Mouse (Mus musculus) E14TG2a.4 (cell line): Measurements from ENCODE around the gene Hmmr.
"Not testable (repeated sequence)": the region's sequence is repeated elsewhere in the genome, so short reads cannot be mapped to it uniquely, and the experiment has no call there.

ENCODE experiments used
- H3K27me3 ChIP-seq: 2 replicates; pipeline ENCODE4 v1.6.1; 2014; ENCODE audit warnings: low read length, control low read depth; ENCODE audit not compliant: insufficient read depth
- H3K36me3 ChIP-seq: 2 replicates; pipeline ENCODE4 v1.6.1; 2014; ENCODE audit warnings: low read length, control low read depth; ENCODE audit not compliant: insufficient read depth
- H3K4me1 ChIP-seq: replicated peaks from 2 replicates; pipeline ENCODE4 v1.6.1; 2014; ENCODE audit warnings: low read depth, low read length, control low read depth
- H3K4me3 ChIP-seq: replicated peaks from 2 replicates; pipeline ENCODE4 v1.5.1; 2014; ENCODE audit warnings: mild to moderate bottlenecking, low read length
- H3K9me3 ChIP-seq: 2 replicates; pipeline ENCODE4 v1.6.1; 2014; ENCODE audit warnings: low read length, control low read depth
- CTCF ChIP-seq: conservative IDR thresholded peaks from 2 replicates; pipeline ENCODE4 v1.5.1; 2014; ENCODE audit warnings: low read length
- NANOG ChIP-seq: IDR thresholded peaks from 2 replicates; pipeline ENCODE4 v1.6.1; 2014; ENCODE audit warnings: borderline replicate concordance, low read length, mixed read lengths
- POU5F1 ChIP-seq: IDR thresholded peaks from 2 replicates; pipeline ENCODE4 v1.6.1; 2014; ENCODE audit warnings: low read length, borderline replicate concordance

Gene Hmmr

GRCm38 (mm10) chr11:40718324-40718723, 14.9 kb downstream of the Hmmr start:
- TF ChIP-seq POU5F1, result no peak
- no peak for TF ChIP-seq NANOG
- no peak for TF ChIP-seq CTCF
- Histone ChIP-seq H3K27me3 (no peaks in the 10 kb centered on the region), H3K36me3 (peaks cover 98% of the 10 kb centered on the region), H3K9me3 (no peaks in the 10 kb centered on the region), H3K4me3 (no peak overlapping the region), H3K4me1 (peaks cover 7% of the 10 kb centered on the region; the same call in 1 of the 2 replicates)

GRCm38 (mm10) chr11:40715524-40715923, 17.7 kb downstream of the Hmmr start:
- H3K9me3 ChIP-seq, result no peaks in the 10 kb centered on the region
- peaks cover 98% of the 10 kb centered on the region for H3K36me3 ChIP-seq
- H3K4me3 ChIP-seq, result no peak overlapping the region
- H3K4me1 ChIP-seq, result peaks cover 7% of the 10 kb centered on the region; the same call in 1 of the 2 replicates
- H3K27me3 ChIP-seq, result no peaks in the 10 kb centered on the region
- TF ChIP-seq CTCF (peak; percentile 49), POU5F1 (no peak)

GRCm38 (mm10) chr11:40713858-40714257, 19.4 kb downstream of the Hmmr start:
- no peak overlapping the region for H3K4me3 ChIP-seq
- peaks cover 7% of the 10 kb centered on the region; the same call in 1 of the 2 replicates for H3K4me1 ChIP-seq
- no peaks in the 10 kb centered on the region for H3K9me3 ChIP-seq
- peaks cover 98% of the 10 kb centered on the region for H3K36me3 ChIP-seq
- no peaks in the 10 kb centered on the region for H3K27me3 ChIP-seq
- no peak for TF ChIP-seq NANOG
- no peak for TF ChIP-seq POU5F1
- no peak for TF ChIP-seq CTCF

DNA sequence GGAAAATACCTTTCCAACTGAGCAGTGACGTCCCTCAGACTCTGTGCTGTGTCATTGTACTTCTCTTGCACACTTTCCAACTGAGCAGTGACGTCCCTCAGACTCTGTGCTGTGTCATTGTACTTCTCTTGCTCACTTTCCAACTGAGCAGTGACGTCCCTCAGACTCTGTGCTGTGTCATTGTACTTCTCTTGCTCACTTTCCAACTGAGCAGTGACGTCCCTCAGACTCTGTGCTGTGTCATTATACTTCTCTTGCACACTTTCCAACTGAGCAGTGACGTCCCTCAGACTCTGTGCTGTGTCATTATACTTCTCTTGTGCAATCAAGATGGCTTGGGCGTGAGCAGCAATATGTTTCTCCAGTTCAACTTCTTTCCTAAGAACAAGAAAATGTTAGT, 23.3 kb downstream of the Hmmr start:
- not testable (repeated sequence) for H3K9me3 ChIP-seq, H3K4me1 ChIP-seq, H3K27me3 ChIP-seq, H3K4me3 ChIP-seq
- peaks cover 97% of the 10 kb centered on the region for H3K36me3 ChIP-seq

DNA sequence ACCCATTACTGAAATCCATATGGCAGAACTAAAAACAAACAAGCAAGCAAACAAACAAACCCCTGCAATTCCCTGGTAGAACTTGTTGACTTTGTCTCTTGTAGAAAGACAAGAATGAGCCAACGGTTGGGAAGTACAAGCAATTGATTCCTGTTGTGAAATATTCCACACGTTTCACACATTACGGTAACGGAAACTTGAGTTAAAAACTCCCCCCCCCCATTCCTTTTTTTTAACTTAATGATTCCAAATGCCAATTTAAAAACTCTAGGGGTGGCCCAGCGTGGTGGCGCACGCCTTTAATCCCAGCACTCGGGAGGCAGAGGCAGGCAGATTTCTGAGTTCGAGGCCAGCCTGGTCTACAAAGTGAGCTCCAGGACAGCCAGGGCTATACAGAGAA, 38.1 kb downstream of the Hmmr start, which contains the start of gene Mat2b:
TSS of gene Mat2b (minus strand) at position 101 of the 400 bp plus-strand sequence.
- TF ChIP-seq POU5F1, result no peak
- no peak for TF ChIP-seq NANOG
- no peak for TF ChIP-seq CTCF

DNA sequence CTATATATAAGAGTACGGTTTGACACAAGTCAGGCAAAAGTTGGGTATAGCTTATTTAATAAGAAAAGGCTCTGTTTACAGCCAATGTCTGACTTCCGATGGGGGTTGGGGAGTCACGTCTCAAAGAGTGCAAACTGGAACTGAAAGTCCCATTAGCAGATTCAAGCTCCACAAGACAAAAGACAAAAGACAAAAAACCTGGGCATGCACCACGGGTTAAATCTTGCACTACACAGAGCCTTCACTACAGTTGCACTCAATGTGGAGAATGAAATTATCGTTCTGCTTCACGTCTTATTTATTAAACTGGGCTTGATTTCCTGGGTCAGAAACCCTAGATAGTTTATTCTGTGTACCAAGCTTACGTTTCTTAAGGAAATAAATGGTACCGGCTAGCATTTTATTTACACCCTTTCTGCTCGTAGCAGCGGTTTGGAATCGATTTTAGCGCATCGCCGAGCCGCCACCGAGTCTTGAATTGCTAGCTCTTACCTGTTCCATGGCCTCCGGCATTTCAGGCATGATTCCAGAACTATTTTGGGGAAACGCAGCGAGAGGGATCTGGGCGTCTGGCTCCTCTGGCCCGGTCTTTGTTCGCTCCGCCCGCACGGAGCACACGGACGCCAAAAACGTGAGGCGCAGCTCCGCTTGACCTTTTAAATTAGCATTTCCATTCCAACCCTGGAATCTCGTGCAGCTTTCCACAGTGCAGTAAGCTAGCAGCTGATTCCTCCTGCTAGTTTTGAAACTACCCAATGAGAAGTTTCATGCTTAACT, 38.7 kb downstream of the Hmmr start:
- Histone ChIP-seq H3K27me3 (no peaks in the 10 kb centered on the region), H3K4me3 (peak overlapping the region; percentile 93), H3K4me1 (peaks cover 30% of the 10 kb centered on the region), H3K9me3 (peaks cover 9% of the 10 kb centered on the region), H3K36me3 (peaks cover 20% of the 10 kb centered on the region)
- TF ChIP-seq NANOG (no peak), POU5F1 (0 out of 2 replicates have a peak, but pooled peaks have one; percentile 37)

More for the DNA sequence above, 38.1 kb downstream of the Hmmr start, which contains the start of gene Mat2b:
- Histone ChIP-seq H3K9me3 (peaks cover 15% of the 10 kb centered on the region), H3K36me3 (peaks cover 17% of the 10 kb centered on the region), H3K27me3 (no peaks in the 10 kb centered on the region), H3K4me3 (peak within 1 kb of the TSS; percentile 93), H3K4me1 (peaks cover 24% of the 10 kb centered on the region)

- H3K4me1 ChIP-seq, result peaks cover 38% of the 10 kb centered on the region
- H3K27me3 ChIP-seq, result no peaks in the 10 kb centered on the region
- no peak for TF ChIP-seq POU5F1
- no peak for TF ChIP-seq NANOG
- TF ChIP-seq CTCF, result no peak
- no peaks in the 10 kb centered on the region for H3K9me3 ChIP-seq
- H3K4me3 ChIP-seq, result peak overlapping the region; percentile 93
- peaks cover 22% of the 10 kb centered on the region for H3K36me3 ChIP-seq
These were observed 39.8 kb downstream of the Hmmr start for GRCm38 (mm10) chr11:40693366-40693951.

- Histone ChIP-seq H3K27me3 (no peaks in the 10 kb centered on the region), H3K4me1 (peaks cover 41% of the 10 kb centered on the region), H3K9me3 (no peaks in the 10 kb centered on the region), H3K36me3 (peaks cover 25% of the 10 kb centered on the region), H3K4me3 (peak overlapping the region; percentile 93)
- TF ChIP-seq POU5F1, result no peak
- no peak for TF ChIP-seq NANOG
These were observed 40.5 kb downstream of the Hmmr start for GRCm38 (mm10) chr11:40692511-40693365.
